Mouse (Mus musculus): ENCODE measurements around the gene Gnb2.
A peak's percentile ranks its signal among the peaks of the same experiment; 100 is the strongest.

Gene Gnb2

DNA sequence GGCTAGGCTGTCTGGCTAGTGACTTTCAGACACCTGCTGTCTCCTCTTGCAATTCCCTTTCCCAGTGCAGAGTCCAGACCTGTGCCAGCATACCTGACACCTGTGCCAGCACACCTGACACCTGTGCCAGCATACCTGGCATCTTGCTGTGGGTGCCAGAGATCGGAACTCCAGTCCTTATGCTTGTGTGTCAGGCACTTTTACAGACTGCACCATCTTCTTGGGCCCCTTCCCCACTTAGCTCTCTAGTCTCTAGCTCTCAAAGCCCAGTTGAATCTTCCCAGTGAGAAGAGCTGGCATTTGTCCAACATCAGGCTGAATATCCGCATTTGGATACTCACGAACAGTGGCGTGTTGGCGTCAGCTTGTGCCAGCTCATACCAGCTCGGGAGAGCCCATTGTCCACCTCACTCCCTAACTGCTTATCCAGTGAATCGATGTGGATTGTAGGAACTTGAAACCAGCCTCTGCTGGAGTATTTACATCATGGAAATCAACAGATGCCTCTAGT, 6.0 kb upstream of the Gnb2 start:
- no peak for DNase-seq (ENCODE audit: low spot score)

DNA sequence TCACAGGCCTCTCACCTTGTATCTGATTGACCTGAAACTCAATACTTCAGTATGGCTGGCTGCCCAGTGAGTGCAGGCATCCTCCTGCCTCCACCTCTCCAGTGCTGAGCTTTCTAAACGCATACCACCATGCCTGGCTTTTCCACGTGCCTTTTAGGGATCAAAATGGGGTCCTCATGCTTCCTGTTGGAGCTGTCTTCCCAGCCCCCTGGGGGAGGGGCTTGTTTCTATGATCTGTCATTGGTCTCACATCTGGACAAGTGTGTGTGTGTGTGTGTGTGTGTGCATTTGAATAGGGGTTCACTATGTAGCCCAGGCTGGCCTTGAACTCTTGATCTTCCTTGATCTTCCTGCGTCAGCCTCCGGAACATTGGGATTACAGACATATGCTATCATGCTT, 4.2 kb upstream of the Gnb2 start:
- no peak for DNase-seq (ENCODE audit: low spot score)

DNA sequence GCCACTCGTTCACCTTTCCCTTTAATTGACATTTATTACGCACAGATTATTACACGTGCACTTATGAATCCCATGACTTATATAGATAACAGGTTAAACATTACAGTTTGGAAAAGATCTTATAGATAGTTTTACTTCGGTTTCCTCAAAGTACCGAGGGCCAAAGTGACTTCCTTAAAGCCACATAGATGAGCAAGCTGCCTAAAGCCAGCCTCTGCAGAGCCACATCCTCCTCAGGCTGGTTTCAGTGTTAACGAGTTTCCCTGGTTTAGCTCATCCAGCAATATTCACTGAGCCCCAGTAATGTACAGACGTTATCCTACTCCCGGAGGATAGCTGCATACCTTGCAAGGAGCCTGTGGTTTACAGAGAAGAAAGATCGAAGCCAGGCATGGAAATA, 2.0 kb upstream of the Gnb2 start:
- DNase-seq (ENCODE audit: low spot score): no peak

DNA sequence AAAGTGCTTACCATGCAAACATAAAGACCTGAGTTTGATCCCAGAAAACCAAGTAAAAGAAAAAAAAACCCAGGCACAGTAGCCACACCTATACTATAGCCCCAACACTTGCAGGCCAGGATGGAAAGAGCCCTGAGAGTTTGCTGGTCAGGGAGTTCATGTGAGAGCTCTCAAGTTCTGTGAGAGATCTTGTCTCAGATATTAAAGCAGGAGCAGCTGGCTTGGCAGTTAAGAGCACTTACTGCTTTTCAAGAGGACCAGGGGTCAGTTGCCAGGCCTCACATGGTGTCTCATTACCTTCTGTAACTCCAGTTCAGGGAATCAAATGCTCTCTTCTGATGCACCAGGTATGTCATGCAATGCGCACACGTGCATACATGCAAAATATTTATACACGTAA, 1.5 kb upstream of the Gnb2 start:
- DNase-seq (ENCODE audit: low spot score): no peak

DNA sequence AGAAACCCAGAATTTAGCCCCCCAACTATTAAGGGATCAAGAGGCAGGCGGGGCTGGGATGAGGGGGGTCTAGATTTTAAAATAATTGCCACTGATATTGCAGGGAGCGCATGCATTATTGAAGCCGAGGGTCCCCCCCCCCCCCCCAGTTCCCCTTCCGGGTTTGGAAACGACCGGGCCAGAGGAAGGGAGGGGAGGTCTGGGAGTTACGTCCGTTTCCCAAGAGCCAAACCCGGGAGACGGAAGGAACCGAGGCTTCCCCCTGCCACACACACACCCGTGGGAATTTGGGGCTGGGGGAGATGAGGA, 548 bp downstream of the Gnb2 start:
- no peak for DNase-seq (ENCODE audit: low spot score)

DNA sequence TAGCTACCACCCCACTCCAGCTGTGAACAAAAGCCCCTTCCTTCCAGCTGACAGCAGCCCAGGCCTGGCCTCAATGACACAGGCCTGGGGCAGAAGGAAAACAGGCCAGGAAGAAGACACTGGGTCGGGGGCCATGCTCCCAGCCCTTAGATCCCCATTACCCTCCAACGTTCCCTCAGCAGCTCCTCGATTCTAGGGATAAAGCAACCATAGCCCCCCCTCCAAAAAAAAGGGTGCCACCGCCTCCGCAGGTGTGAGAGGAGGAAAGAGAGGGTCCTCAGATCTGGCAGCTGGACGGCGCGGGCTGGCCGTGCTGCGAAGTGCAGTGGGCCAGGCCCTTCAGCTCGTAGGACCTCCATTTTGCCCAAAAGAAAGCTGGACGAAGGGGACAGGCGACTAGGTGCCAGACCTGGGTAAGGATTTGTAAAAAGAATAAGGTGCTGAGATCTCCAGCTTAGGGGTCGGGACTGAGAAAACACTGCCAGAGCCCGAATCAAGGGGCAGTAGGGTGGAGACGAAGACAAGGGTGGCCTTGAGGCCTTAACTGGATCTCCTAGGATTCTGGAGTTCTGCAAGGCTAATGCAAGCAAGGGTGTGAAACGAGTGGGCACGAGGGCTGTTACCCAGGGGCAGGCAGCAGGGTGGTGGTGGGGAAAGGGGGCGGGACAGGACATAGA, 1.0 kb downstream of the Gnb2 start:
- DNase-seq (ENCODE audit: low spot score): peak; percentile 40

DNA sequence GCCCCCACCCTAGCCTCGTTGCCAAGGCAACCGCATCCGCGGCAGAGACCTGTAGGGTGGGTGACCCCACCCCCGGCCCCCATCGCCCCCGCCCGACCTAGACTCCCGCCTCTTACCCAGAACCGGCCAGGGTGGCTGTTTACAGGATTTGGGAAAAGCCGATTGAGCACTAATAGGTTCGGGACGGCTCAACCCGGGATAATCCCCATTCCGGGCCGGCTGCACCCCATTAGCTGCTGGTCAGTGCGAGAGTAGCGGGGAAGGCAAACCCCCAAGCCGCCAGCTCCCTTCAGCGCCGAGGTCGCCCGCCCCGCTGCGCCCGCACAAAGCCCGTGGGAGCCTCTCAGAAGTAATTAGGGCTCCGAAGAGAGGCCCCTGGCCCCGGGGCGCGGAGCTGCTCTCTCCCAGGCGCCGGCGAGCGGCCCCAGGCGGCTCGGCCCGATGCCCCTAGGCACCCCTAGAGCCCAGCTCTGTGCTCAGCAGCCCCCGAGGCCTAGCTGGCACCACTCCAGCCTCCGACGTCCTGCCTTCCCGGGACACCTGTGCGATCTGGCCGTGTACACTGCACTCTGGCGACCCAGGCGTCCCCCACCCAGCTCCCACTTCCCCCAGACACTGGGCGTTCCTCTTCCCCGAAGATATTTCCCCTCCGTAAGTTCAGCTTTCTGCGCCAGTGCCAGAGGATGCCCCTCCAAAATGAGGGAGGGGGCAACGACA, 1.7 kb downstream of the Gnb2 start:
- peak; percentile 63 for DNase-seq (ENCODE audit: low spot score)

DNA sequence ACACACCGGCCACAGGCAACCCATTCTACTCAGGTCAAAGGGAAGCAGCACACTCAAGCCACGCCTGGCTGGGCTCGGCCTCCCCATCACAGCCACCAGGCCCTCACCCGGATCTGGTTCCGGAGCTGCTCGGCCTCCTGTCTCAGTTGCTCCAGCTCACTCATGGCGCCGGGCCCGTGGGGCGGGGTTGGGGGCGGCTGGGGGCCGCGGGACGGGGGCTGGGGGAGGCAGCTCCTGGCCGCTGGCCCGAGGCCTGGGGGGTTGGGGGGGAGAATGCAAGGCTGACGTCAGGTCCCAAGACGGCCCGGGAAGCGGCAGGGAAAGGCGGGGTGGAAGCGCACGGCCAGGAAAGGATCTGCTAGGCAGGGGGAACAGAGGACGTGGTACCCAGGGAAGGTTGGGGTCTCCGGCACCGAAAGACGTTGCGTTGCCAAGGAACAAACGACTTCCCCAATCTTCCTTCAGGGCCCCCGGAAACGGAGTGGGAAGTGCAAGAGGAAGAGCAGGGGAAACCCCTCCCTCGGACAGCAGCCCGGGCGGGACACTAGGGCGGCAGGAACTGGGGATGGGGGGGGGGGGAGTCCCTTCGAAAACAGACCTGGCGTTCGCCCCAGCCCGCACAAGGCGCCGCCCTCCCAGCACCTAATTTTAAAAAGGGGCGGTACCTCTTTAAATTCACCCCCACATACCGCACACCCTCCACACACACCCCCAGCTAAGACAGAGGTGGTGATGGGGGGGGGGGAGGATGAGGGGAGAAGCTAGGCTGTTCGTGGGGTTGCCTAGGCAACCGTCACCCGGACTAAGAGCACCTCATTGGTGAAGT, 2.5 kb downstream of the Gnb2 start:
- peak; percentile 63 for DNase-seq (ENCODE audit: low spot score)

DNA sequence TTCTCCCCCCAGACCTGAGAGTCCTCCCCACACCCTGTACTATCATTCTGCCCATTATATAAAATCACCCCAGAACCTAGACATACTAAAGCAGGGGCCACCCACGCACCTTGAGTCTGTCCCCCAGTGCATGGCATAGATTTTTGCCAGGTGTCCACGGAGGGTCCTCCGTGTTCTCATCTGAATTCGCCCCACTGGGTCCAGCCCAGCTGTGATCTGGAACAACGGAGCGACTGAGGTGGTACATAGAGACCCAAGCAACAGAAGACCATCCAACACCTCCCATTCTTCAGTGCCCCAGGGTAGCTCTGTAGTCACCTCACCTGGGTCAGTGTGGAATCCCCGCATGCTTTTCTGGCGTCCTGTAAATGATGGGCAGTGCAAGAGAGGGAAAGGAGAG, 3.2 kb downstream of the Gnb2 start:
- DNase-seq (ENCODE audit: low spot score): no peak

DNA sequence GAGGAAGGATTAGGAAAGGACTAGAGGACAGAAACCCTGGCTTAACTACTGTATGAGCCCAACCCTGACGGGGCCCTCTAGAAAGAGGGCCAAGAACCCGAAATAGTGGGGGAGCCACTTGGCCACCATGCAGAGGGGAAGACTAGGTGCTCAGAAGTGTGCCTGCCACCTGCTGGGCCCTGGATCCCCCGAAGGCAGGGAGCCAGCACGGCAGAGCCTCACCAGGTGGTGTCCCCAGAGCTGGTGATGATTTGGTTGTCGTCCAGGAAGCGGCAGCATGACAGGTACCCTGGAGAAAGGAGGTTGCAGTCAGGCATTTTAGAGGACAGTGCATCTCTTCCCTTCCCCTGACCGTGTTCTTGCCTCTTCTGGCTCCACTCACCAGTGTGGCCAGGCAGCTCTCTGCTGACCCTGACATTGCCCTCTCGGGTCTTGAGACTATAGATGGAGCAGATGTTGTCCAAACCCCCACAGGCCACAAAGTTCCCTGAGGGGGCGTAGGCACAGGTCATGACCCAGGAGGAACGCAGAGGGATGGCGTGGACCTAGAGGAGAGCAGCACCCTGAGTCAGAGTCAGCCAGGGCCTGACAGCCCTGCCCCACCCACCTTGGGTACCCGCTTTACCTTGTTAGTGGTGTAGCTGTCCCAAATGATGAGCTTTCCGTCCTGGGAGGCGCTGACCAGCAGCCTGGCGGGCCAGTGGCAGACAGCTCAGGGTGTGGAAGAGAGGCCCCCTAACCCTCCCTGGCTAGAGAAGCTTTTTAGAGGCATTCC, 3.9 kb downstream of the Gnb2 start:
- DNase-seq (ENCODE audit: low spot score): no peak

DNA sequence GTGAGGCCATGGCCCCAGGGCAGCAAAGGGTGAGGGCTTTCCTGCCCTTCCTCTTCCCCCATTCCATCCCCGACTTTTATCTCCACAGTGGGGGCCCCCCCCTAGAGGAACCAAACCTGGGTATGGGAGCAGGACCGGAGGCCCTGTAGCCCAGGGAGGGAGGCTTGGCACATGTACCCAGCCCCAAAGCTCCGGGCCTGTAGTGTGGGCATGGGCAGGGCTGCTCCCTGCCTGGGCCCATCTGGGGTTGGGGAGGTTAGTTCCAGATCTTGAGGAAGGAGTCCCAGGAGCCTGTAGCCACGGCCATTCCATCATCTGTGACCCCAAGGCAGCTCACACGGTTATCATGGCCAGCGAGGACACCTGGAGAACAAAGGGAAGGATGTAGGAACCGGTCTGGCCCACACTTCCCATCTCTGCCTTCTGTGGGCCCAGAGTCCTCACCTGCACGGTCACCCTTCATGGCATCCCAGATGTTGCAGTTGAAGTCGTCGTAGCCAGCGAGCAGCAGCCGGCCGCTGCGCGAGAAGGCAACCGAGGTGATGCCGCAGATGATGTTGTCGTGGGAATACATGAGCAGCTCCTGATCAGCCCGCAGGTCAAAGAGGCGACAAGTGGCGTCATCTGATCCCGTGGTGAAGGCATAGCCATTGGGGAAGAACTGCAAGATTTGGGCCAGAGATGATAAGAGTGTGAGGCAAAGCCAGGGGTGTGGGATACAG, 4.9 kb downstream of the Gnb2 start:
- no peak for DNase-seq (ENCODE audit: low spot score)

DNA sequence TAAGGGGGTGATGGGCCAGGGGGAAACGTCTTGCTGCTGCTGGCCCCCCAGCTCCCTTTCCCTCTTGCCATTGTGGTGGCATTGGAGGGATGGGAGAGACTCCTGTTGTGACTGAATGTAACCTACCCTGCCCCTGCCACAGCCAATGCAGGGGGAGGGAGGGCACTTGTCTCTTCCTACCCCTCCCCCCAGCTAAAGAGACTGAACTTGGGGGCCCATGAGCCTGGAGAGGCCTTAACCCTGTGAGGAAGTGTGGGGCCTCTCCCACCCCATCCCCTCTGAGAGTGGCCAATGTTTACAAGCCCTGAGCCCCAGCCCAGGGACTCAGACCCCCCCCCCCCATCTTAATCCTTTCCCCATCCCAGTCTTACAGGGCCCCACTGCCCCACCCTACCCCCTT, 5.9 kb downstream of the Gnb2 start:
- no peak for DNase-seq (ENCODE audit: low spot score)

DNA sequence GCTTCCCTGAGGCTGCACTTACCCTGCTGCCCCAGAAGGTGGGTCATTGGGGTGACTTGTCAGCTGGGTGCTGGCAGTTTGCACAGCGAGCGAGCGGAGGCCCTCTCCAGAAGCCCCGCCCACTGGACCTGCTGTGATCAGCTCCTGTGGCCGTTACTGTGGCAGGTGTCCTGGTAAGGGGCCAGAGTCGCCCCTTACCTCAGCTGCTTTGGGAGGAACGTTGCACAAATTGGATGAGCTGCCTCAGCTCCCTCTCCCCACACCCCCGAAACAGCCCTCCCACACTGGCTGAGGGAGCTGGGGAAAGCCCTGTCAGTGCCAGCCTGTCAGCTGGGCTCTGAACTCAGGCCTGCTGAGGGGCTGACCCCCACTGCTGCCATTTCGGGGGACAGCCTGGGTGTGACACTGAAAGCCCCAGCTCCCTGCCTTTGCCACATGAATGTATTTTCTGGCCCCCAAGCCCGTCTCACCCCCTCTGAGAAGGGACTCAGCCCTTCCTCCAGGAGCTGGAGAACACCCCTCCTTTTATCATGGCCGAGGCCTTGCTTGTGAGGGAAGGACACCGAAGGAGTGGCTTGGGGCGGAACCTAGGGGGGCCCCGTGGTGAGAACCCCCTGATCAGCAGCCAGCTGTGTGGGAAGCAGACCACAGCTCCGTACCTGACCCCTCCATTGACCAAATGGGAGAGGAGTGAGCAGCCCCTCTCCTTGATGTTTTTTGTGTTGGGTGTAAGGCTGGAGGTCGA, 6.9 kb downstream of the Gnb2 start:
- peak; percentile 47 for DNase-seq (ENCODE audit: low spot score)

DNA sequence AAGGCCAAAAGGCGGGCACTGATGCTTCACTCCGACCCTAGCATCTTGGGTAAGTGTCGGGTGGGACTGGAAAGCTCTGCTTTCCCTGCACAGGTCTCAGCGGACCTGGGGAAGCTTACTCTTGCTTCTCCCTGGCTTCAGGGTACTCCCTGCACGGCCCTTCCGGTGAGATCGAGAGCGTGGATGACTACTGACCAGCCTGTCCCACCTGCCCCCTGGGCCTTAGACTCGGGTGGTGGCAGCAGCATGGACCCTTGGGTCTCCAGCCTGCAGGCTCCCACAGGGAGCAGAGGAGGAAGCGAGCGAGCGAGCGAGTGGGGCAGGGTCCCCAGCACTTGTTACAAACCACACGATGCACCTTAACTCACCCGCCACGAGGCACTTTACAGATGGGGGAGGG, 7.8 kb downstream of the Gnb2 start:
- no peak for DNase-seq (ENCODE audit: low spot score)

DNA sequence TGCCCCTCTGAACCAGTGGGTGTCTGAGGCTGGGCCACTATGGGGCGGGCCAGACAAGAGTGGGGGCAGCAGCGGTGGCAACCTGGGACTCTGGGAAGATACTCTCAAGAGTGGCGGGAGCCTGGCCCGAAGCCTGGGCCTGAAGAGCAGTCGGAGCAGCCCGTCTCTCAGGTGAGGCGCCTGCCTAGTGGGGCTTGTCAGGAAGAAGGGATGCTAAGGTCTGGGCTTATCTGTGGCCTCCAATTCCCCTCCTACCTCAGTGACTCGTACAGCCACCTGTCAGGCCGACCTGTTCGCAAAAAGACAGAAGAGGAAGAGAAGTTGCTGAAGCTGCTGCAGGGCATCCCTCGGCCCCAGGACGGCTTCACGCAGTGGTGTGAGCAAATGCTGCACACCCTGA, 8.6 kb downstream of the Gnb2 start:
- DNase-seq (ENCODE audit: low spot score): no peak

DNA sequence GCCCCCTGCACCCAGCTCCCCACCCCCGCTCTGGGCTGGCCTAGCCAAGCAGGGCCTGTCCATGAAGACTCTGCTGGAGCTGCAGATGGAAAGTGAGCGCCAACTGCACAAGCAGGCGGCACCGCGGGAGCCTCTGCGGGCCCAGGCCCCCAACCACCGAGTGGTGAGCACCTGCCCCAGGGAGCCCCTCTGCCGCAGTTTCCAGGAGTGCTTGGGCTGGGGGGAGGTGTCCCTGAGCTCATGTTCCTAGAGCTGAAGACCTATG, 9.1 kb downstream of the Gnb2 start:
- peak; percentile 13 for DNase-seq (ENCODE audit: low spot score)

DNA sequence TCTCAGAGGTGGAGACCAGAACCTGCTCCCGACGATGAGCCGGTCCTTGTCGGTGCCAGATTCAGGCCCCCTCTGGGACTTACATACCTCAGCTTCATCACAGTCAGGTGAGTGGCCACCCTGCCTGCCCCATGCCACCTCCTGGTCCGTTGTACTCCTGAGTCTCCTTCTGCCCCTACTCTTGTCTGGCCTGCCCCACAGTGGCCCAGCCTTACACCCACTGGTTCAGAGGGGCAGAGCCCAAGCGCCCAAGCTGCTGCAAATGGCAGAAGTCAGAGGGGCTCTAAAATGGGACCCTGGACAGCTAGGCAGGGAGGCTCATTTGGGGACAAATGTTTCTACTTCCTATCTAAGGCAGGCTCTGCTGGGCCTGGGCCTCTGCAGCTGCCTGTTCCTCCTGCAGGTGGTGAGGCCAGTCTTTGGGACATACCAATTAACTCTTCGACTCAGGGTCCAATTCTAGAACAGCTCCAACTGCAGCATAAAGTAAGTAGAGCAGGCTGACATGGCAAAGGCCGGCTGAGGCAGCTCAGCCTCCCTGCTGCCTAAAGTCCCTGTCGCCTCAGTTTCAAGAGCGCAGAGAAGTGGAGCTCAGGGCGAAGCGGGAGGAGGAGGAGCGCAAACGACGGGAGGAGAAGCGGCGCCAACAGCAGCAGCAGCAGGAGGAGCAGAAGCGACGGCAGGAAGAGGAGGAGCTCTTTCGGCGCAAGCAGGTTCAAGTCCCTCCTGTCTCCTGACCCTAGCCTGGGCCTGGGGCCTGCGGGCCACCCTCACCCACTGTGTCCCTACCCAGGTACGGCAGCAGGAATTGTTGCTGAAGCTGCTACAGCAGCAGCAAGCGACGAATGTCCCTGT, 9.7 kb downstream of the Gnb2 start:
- DNase-seq (ENCODE audit: low spot score): peak; percentile 2

DNA sequence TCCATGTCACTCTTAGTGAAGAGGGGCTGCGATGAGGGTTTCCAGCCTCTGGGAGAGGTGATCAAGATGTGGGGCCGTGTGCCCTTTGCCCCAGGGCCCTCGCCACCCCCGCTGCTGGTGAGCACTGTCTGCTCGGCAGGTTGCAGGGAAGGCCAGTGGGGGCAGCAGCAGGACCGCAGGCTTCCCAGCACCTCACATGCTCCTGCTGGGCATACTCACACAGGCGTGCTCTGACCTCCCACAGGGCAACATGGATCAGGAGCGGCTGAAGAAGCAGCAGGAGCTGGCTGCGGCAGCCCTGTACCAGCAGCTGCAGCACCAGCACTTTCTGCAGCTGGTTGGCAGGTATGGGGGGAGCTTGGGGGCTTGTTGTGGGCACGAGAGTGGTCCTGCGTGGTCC, 10.6 kb downstream of the Gnb2 start:
- DNase-seq (ENCODE audit: low spot score): no peak

DNA sequence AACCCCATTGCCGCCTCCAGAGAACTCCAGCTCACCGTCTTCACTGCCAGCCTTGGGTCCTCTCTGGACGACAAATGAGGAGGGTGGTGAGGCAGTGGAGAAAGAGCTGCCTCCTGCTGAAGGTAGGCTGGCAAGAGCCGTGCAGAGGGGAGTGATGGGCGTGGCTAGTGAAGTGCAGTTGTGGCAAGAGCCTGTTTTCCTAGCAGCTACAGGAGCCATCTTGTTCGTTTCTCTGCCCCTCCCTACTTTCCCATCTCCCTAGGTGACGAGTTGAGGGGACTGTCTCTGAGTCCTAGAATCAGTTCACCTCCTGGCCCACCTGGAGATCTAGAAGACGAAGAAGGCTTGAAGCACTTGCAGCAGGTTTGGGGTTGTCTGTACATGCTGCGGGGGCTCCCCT, 11.4 kb downstream of the Gnb2 start:
- DNase-seq (ENCODE audit: low spot score): no peak

Measured in ovary, postnatal 36 days (tissue).